Mouse (Mus musculus) adrenal gland, postnatal 10 days (tissue): ENCODE data around the gene Cmip. TPM values are rescaled to one million over a fixed set of nuclear protein-coding genes. Genes with fewer than 3 reads are reported as not detected.
A peak's percentile ranks its signal among the peaks of the same experiment; 100 is the strongest.

Experiments used
- DNase-seq: peaks from one replicate; pipeline ENCODE4 v3.0.0; 2021; ENCODE audit warnings: mixed read lengths
- total RNA-seq, 2 experiments: library from RNA; stranded (reverse); gene quantifications; 2 replicates each; pipeline ENCODE4 v1.2.3; 2021

Gene Cmip
- total RNA-seq, 2 experiments from 2014 or later, result 77.7 to 82.3 TPM

DNA sequence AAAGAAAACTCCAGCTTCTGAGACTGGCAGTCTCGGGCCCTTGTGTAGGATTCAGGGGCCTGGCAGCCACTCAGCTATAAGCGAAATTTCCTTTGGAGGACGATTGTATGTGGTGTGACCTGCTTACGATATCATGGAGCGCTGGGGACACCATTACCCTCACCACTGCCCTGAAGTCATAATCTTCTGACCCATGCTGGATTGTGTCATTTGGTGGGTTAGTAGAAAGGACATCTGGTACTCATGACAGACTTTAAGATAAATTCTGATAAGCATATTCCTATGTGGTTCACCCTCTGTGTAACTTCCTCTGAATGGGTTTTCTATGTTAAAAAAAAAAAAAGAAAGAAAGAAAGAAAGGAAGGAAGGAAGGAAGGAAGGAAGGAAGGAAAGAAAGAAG is 69.9 kb downstream of the Cmip start:
- DNase-seq, result no peak

- no peak for DNase-seq
Observed at GRCm38 (mm10) chr8:117327385-117327837, 70.5 kb downstream of the Cmip start.

GRCm38 (mm10) chr8:117328758-117329157 is 71.9 kb downstream of the Cmip start:
- DNase-seq, result no peak

DNA sequence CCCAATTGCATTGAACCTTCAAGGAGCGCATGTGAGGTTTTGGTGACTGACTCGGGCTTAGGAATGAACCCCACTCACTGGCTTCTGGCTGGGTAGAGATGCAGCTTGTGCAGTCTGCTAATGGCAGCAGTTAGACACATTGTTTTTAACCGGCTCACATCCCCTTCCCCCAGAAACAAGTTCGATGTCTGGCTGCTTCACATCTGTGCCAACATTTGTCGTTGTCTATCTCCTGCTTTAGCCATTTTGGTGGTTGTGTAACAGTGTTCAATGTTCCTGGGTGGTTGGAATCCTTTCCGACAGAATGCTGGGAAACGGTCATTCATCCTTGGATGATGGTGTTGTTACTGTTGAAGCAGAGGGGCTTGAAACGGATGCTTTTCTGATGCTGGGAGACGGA is 72.3 kb downstream of the Cmip start:
- no peak for DNase-seq

DNA sequence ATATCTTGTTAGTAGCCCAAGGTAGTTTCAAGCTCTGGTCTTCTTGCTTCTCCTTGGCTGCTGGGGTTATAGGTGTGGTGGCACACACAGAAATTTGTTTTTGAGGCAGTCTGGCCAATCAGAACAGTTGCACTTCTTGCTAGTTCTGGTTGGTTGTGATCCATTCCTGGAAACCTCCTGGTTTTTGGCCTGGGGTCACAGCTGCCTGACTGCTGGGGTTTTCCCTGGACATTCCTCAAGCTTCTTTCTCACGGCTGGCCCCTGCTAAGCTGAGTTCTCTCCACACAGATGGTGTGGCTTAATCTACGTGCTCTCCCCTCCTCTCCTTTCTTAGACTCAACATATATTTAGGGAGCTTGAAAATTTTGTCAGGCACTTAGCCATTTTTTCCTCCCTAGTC is 73.0 kb downstream of the Cmip start:
- DNase-seq, result no peak

DNA sequence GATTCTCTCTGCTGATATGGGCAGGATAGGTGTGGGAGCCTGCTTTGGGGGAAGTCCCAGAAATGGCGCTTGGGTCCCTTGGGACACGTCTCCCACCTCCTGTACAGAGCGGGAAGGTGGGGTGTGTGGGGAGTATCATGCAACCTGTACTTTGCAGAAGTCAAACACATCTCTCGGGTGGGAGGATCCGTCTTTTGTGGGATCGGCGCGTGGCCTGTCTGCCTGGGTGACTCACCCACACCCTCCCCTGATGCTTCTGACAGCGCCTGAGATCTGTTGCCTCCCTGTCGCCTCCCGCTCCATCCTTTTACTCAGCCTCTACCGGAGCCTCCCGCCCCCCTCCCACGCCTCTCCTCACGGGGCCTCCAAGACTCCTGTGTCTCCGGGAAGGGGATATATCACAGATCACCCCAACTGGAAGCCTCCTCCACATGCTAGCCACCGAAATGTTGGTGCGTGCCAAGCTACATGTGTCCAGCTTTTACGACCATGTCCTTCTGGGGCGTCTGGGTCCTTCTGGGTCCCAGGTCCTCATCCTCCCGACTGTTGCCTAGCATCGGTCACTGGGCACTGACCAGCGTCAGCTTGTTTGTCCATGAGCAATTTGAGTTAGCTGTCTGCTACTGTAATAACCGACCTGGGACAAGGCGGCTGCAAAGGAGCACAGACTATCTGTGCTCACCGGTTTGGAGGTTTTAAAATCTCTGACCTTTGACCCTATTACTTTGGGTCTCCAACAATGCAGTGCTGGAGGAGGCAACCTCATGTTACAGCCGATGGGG is 75.6 kb downstream of the Cmip start:
- no peak for DNase-seq

GRCm38 (mm10) chr8:117333619-117334018 is 76.8 kb downstream of the Cmip start:
- DNase-seq, result peak; percentile 79

- no peak for DNase-seq
Observed at GRCm38 (mm10) chr8:117334058-117334747, 77.3 kb downstream of the Cmip start.

- no peak for DNase-seq
Observed at GRCm38 (mm10) chr8:117334748-117335393, 78.0 kb downstream of the Cmip start.

DNA sequence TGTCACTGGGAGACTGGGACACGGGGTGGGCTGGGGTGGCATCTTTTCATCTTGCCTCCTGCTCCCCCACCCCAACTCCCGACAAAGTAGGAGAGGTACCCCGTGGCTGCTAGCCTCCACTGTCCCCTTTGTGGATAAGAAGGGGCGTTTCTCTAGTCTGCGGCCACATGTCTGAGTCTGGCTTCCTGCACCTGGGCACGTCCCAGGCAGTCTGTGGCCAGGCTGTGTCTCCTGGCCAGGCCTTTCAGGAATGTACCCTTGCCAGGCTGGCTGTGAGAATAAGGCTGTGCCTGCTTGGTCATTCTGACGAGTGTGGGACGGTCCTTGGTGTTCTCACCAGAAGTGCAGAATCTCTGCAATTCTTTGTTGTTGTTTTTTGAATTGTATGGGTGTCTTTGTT is 78.6 kb downstream of the Cmip start:
- DNase-seq, result no peak

DNA sequence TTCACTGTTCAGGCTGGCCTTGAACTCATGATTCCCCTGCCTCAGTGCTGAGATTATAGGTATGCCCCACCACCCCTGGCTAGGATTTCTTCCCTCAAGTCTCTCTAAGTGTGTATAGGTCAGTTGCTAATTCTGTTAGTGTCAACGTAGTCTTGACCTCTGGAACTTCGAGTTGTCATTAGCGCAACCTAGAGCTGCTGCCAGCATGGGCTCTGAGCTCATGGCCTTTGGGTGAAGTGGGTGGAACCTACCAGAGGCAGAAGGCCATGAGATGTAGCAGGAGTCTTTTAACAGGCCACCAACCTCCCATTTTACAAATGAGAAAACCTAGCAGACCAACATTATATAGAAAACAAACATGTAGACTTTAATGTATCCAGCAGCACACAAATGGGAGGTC is 80.3 kb downstream of the Cmip start:
- no peak for DNase-seq

GRCm38 (mm10) chr8:117338678-117339077 is 81.8 kb downstream of the Cmip start:
- DNase-seq, result no peak

DNA sequence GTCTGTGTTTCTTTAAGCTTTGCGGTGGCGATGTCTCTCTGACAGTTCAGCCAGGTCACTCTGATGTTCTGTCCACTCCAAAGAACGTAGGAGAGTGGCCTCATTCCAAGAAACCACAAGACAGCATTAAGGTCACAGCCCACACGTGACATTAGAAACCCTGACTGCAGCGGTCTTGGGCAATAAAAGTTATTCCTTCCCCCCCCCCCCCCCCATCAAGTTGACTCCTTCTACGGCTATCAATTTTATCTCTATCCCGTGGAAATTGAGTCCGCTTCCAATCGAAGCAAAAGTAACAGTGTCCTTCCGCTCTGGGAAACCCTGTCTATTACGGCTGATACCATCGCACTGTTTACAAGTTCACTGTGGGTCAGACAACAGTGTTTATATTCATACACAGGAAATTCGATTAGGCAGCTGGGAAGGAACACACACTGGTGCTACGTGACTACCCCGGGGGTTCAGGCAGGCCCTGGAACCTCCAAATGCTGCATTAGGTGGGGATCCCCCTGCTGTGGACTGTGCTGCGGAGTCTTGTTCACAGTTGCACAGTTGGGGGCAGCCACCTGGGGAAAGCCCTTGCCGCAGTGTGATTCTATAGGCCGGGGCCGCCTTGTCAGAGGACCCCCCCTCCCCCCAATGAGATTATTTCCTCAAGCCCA is 82.6 kb downstream of the Cmip start:
- peak; percentile 63 for DNase-seq

DNA sequence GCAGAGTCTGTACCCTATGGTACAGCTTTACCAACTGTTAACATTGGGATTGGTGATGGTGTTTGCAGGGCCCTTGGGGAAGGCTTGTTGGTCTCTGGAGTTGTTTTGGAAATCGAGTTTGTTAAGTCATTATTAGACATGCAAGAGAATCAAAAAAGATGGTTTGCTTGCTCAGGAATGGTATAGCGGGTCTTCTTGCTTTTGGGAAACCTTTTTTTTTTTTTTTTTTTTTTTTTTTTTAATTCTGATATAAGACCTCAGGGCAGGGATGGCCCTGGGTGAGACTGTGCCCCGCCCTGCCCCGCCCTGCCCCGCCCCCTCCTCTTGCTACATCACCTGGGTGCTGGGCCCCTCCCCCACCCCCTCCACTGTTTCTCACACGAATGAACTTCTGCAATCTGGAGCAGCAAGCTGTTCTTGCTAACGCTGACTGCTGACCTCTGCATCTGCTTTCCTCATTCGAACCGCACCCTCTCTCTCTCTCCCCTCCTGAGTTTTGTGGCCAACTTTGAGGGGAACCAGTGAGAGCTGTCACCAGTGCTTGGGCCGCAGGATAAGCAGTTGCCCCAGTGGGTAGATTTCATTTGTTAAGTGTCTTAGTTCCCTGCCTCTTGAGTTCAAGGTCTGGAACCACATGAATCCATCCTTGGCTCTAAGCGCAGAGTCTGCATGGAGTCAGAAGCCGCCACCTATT is 83.2 kb downstream of the Cmip start:
- DNase-seq, result peak; percentile 37

- DNase-seq, result peak; percentile 58
Observed at GRCm38 (mm10) chr8:117340800-117341199, 83.9 kb downstream of the Cmip start.

GRCm38 (mm10) chr8:117342735-117343385 is 86.0 kb downstream of the Cmip start:
- DNase-seq, result no peak

GRCm38 (mm10) chr8:117343484-117343883 is 86.6 kb downstream of the Cmip start:
- DNase-seq, result no peak

DNA sequence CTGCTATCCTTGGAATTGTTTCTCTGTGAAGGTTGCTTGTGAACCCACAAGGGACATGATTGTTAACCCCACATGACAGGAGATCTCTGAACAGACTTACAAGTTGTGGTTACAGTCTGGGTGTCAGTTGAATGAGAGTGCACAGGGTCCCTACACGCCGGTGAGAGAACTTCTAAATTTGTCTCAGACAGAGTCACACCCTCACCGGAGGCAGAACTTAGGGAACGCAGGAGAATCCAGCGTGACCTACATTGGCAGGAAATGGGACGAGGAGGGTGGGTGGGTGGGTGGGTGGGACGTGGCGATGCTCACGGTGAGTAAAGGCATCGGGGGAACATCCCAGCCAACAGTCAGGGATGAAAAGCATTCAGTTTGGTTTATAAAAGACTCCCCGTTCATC is 88.0 kb downstream of the Cmip start:
- no peak for DNase-seq

- no peak for DNase-seq
Observed at GRCm38 (mm10) chr8:117345376-117345775, 88.5 kb downstream of the Cmip start.

DNA sequence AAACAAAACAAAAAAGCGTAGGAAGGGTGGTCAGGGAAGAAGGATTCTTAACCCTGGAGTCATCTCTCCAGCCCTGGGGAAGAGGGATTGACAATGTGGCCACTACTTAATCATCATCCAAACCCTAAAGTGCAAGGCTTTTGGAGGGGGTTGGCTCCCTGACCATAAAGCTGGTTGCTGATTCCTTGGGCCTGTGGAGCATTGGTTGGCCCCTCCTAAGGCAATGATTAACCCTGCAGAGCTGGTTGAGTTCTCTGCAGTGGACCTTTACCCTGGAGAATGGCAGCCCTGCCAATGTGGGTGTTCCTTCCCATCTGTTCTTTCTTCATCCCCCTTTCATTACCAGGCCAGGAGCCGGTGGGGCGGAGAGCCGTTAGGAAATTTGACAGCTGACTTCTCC is 90.7 kb downstream of the Cmip start:
- DNase-seq, result no peak

GRCm38 (mm10) chr8:117348718-117349394 is 92.0 kb downstream of the Cmip start:
- no peak for DNase-seq
